Mouse (Mus musculus): ENCODE data around the gene Mrps15. TPM values are rescaled to one million over a fixed set of nuclear protein-coding genes. Genes with fewer than 3 reads are reported as not detected.

Gene Mrps15
- polyA plus RNA-seq, 1 experiment from 2014 or later: 138 TPM

DNA sequence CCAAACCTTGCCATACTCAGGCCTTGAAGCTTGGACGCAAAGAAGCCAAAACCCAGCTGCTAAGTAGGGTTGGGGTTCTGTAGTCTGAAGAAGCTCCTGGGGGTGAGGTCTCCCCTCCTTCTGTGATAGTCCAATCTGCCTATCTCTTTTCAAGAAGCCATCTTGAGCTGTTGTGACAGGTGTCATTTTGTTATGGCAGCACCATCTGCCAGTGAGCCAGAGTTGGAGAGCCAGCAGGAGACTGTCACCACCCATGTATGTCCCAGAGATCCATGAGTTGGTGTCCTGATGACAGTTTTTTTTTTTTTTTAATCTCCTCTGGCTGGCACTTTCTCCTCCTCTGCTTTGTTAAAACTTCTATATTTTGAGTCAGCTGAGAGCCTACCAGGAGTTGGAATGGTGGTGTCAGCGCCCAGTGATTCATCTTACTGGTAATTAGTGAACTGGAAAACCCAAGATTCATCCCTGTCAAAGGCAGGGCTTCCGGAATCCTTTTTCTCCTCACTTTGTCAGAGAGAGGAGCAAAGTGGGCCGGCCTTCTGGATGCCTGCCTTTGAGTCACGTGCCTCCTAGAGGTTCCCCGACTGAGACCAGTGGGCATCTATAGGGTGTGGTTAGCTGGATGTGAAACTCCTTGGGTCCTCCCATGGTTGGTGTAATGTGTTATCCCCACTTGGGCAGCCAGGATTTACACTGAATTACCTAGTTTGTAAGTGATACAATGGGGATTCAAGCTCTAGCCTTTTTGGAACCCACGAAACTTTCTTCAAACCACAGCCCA, 55.5 kb downstream of the Mrps15 start:
- H3K9me3 ChIP-seq (replicated peaks): no peaks in the 10 kb centered on the region
- H3K27ac ChIP-seq: peak overlapping the region; percentile 99
- peak overlapping the region; percentile 74 for H3K9ac ChIP-seq
- H3K4me1 ChIP-seq: peaks cover 89% of the 10 kb centered on the region
- ATAC-seq: peak; percentile 56
- peak overlapping the region; percentile 98 for H3K4me2 ChIP-seq
- H3K36me3 ChIP-seq: peaks cover 13% of the 10 kb centered on the region
- H3K27me3 ChIP-seq (replicated peaks): no peaks in the 10 kb centered on the region
- H3K4me3 ChIP-seq: peak overlapping the region; percentile 96
- WGBS (ENCODE audit: insufficient replicate concordance): 39% methylated on average over 7 of the region's 7 CpGs

DNA sequence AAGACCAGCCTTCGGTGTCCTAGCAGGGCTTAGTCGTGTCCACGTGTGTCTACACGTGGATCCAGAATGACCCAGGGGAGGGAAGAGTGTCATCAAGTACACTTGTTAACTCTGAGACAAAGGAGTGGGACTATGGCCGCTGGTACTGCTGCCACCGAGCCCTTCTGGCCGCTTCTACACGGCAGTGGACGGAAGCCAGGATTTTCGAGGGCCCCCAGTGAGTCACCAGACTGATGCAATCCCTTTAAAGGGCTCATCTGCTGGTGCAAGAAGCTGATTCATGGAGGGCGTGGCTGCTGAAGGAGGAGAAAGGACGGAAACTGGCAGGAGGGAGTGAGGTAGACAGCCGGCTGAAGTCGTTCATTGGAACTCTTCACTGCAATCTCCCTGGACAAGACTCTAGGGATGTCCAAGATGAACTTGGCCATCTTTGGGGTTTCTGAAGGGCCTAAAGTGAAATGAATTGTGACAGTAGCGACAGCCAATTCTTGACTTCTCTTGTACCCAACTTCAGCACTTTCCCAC, 56.4 kb downstream of the Mrps15 start:
- H3K4me1 ChIP-seq: peaks cover 89% of the 10 kb centered on the region

DNA sequence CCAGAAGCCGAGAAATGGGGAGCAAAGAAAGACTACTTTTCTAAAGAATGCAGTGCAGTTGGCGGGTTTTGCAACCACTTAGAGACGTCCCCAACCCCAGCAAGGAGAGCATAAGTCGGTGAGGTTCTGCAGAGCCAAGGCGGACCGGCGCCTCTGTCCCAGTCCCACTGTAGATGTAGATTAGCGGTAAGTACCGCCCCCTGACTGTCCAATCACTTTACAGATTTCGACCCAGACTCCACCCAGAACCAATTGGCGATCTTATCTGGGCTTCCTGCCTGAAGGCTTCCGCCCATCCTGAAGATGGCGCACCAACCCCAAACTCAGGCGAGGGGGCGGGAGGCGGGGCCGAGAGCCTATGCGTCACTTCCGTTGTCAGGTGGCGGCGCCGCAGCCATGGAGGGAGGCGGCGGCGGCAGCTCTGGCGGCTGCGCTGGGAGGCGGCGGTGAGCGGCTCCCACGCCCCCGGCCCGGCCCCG, 56.9 kb downstream of the Mrps15 start, which contains the start of gene Stk40:
Gene Stk40, plus strand, starts transcription at position 368 of the 479 bp plus-strand sequence.
- peaks cover 4% of the 10 kb centered on the region; the same call in 1 of the 2 replicates for H3K36me3 ChIP-seq

More for the DNA sequence above, 56.4 kb downstream of the Mrps15 start:
- H3K36me3 ChIP-seq: peaks cover 9% of the 10 kb centered on the region
- peak overlapping the region; percentile 98 for H3K4me2 ChIP-seq
- H3K9me3 ChIP-seq (replicated peaks): no peaks in the 10 kb centered on the region
- H3K27ac ChIP-seq: peak overlapping the region; percentile 99
- peak; percentile 84 for ATAC-seq
- peak overlapping the region; percentile 96 for H3K4me3 ChIP-seq
- H3K9ac ChIP-seq: peak overlapping the region; percentile 74
- WGBS (ENCODE audit: insufficient replicate concordance): 1% methylated on average over 15 of the region's 15 CpGs
- no peaks in the 10 kb centered on the region for H3K27me3 ChIP-seq (replicated peaks)

DNA sequence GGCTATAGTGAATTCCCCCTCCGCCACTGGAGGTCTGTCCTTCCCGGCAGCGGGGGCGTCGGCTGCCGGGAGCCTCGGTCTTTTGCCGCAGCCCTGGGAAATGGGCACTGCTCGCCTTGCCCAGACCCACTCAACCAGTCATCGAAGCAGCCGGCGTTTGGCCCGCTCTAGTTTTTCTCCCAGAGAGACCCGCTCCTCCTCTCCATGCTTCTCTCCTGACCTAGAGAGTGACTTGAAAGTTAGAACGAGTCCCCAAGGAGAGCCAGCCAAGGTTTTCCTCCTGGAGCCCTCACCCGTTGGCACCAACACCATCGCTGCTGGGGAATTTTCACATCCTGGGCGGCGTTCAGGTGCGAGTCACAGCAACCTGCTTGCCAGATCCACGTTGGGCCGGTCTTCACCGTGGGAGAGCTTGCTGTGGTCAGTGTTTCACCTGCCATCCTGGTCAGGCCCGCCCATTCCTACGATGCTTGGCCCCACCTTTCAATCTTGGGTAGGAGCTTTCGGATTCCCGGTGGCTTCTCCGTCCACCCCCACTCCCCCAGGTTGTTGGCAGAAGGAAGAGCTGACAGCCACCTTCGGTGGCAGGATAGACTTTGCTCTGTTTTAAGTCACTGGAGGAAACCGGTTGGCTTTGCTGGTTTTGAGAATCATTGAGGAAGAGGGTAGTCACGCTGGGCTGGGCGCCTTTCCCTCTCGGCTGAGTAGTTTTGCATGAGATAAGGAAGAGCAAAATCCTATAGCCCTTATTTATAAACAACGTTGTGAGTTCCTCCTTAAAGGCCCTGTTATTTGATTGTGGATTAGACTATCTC, 57.7 kb downstream of the Mrps15 start:
- H3K9me3 ChIP-seq (replicated peaks): no peaks in the 10 kb centered on the region
- peak overlapping the region; percentile 98 for H3K4me2 ChIP-seq
- H3K27me3 ChIP-seq (replicated peaks): no peaks in the 10 kb centered on the region
- ATAC-seq: no peak
- under 1% methylated on average over 32 of the region's 34 CpGs for WGBS (ENCODE audit: insufficient replicate concordance)
- peak overlapping the region; percentile 93 for H3K9ac ChIP-seq
- no peaks in the 10 kb centered on the region for H3K36me3 ChIP-seq
- peak overlapping the region; percentile 99 for H3K27ac ChIP-seq
- H3K4me3 ChIP-seq: peak overlapping the region; percentile 96
- H3K4me1 ChIP-seq: peaks cover 88% of the 10 kb centered on the region

More for the DNA sequence above, 56.9 kb downstream of the Mrps15 start, which contains the start of gene Stk40:
- Histone ChIP-seq H3K4me3 (peak within 1 kb of the TSS; percentile 96), H3K9me3 (replicated peaks) (no peaks in the 10 kb centered on the region), H3K9ac (peak within 1 kb of the TSS; percentile 93), H3K27ac (peak within 1 kb of the TSS; percentile 99), H3K4me1 (peaks cover 89% of the 10 kb centered on the region), H3K27me3 (replicated peaks) (no peaks in the 10 kb centered on the region), H3K4me2 (peak within 1 kb of the TSS; percentile 98)
- peak; percentile 88 for ATAC-seq
- WGBS (ENCODE audit: insufficient replicate concordance): under 1% methylated on average over 34 of the region's 34 CpGs

Other genes with a start within 250 kb of the Mrps15 start
- gene Csf3r, start 22.4 kb upstream of the Mrps15 start, polyA plus RNA-seq (2016; fragmentation: Nextera tagmentation; extraction: Ambion mirVana): 2.8 TPM in 2 replicates
- 2.8 and 3.0 TPM in 2 replicates for gene Oscp1, start 11.6 kb downstream of the Mrps15 start, polyA plus RNA-seq (2016; fragmentation: Nextera tagmentation; extraction: Ambion mirVana)
- gene Lsm10, start 49.7 kb downstream of the Mrps15 start, polyA plus RNA-seq (2016; fragmentation: Nextera tagmentation; extraction: Ambion mirVana): 34.5 and 36.7 TPM in 2 replicates
- gene Stk40, start 57.0 kb downstream of the Mrps15 start, polyA plus RNA-seq (2016; fragmentation: Nextera tagmentation; extraction: Ambion mirVana): 22.4 and 23.0 TPM in 2 replicates
- 19.3 and 19.5 TPM in 2 replicates for gene Eva1b, start 100.8 kb downstream of the Mrps15 start, polyA plus RNA-seq (2016; fragmentation: Nextera tagmentation; extraction: Ambion mirVana)
- gene Sh3d21, start 116.6 kb downstream of the Mrps15 start, polyA plus RNA-seq (2016; fragmentation: Nextera tagmentation; extraction: Ambion mirVana): 1.3 and 1.6 TPM in 2 replicates
- gene Thrap3, start 155.8 kb downstream of the Mrps15 start, polyA plus RNA-seq (2016; fragmentation: Nextera tagmentation; extraction: Ambion mirVana): 162 and 163 TPM in 2 replicates
- gene Map7d1, start 209.4 kb downstream of the Mrps15 start, polyA plus RNA-seq (2016; fragmentation: Nextera tagmentation; extraction: Ambion mirVana): 20.9 and 23.3 TPM in 2 replicates
- gene Trappc3, start 215.4 kb downstream of the Mrps15 start, polyA plus RNA-seq (2016; fragmentation: Nextera tagmentation; extraction: Ambion mirVana): 43.7 and 44.0 TPM in 2 replicates
- gene Col8a2, start 239.9 kb downstream of the Mrps15 start, polyA plus RNA-seq (2016; fragmentation: Nextera tagmentation; extraction: Ambion mirVana): 1.8 and 2.3 TPM in 2 replicates